Mouse (Mus musculus) cerebellum, postnatal 4 days (tissue): Measurements from ENCODE around the gene Styxl1.

ENCODE experiments used
- DNase-seq, 2 experiments: peaks; one replicate each; pipeline ENCODE4 v3.0.0; 2022; ENCODE audit warnings: low spot score in 2 of 2, mixed read lengths in 1 of 2

Styxl1 gene

DNA sequence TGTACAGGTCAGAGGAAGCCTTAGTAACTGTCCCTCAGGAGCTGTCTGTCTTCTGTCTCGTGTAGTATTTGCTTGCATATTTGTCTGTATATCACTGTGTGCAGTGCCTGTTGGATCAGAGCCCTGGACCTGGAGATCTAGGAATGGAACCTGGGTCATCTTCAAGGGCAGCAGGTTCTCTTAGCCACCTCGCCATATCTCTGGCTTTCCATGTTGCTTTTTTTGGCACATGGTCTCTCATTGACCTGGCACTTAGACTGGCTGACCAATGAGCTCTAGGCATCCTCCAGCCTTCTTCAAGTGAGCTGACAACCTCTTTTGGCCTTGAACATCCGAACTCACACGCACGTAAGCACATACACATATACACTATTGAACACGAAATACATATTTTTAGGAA is 76.0 kb downstream of the Styxl1 start:
- no peak for DNase-seq

DNA sequence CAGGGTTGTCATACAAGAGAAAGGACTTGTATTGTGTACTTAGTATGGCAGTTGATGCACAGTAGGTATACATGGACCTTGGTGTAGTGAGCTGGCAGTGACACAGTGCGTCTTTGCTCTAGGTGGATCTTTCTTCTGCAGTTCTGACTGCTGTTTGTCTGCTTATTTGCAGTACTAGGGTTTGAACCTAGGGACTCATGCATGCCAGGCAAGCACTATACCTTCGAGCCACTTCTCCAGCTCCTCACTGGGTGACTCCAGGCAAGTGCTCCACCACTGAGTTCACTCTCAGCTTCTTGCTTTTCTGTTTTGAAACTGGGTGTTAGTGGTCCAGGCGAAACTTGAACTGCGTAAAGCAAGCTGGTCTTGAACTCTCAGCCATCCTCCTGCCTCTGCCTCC is 76.6 kb downstream of the Styxl1 start:
- no peak for DNase-seq

GRCm38 (mm10) chr5:135697711-135698111 is 80.5 kb downstream of the Styxl1 start:
- DNase-seq: no peak
